Mouse (Mus musculus) embryonic fibroblast, embryonic 13.5 days (primary cell): Measurements from ENCODE around the gene Rbm34.

Experiments used
- CTCF ChIP-seq: IDR thresholded peaks from 2 replicates; pipeline ENCODE4 v1.5.1; 2011; ENCODE audit warnings: mild to moderate bottlenecking, control low read depth, low read length, moderate library complexity, borderline replicate concordance; ENCODE audit not compliant: insufficient read depth
- POLR2A ChIP-seq: IDR thresholded peaks from 2 replicates; pipeline ENCODE4 v1.6.1; 2011; ENCODE audit warnings: low read depth, mild to moderate bottlenecking, control low read depth, low read length, moderate library complexity

DNA sequence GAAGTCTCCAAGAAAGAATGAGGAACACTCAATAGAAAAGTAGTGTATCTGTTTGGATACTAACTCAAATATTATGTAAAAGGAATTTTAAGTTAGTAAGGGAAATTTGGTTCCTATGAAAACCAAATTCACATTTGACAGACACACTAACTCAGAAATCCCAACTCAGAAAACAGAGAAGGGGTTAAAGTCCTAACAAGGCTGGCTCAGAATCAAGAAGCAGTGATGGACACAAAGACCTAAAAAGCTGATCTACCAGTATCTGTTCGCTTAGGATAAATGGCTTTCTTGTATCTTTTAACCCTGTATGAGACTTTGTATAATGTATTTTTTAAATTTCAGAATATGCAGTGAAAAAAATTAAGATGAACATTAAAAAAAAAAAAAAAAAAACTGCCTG is 1.3 kb downstream of the Rbm34 start:
- TF ChIP-seq CTCF (no peak), POLR2A (no peak)
